Mouse (Mus musculus) kidney, embryonic 15.5 days (tissue): ENCODE measurements around the gene Ascl1. TPM values are rescaled to one million over a fixed set of nuclear protein-coding genes. Genes with fewer than 3 reads are reported as not detected.
A peak's percentile ranks its signal among the peaks of the same experiment; 100 is the strongest.

Experiments used
- ATAC-seq: fragments of 200-750 bp; cut with Nextera tagmentation; replicated peaks from 2 replicates; pipeline ENCODE4 v1.8.0; 2017; ENCODE audit warnings: moderate TSS enrichment; ENCODE audit not compliant: low FRiP score
- H3K27ac ChIP-seq: fragments of 300-500 bp; sonication (generic); 2 replicates; pipeline ENCODE4 v1.5.1; 2015; ENCODE audit warnings: mild to moderate bottlenecking, inconsistent platforms
- H3K27me3 ChIP-seq: fragments of 300-500 bp; sonication (generic); 2 replicates; pipeline ENCODE4 v1.6.1; 2015; ENCODE audit warnings: inconsistent platforms
- H3K36me3 ChIP-seq: fragments of 300-500 bp; sonication (generic); 2 replicates; pipeline ENCODE4 v1.6.1; 2015; ENCODE audit warnings: inconsistent platforms
- H3K4me1 ChIP-seq: fragments of 300-500 bp; sonication (generic); 2 replicates; pipeline ENCODE4 v1.6.1; 2015; ENCODE audit warnings: inconsistent platforms
- H3K4me2 ChIP-seq: fragments of 300-500 bp; sonication (generic); 2 replicates; pipeline ENCODE4 v1.6.1; 2015; ENCODE audit warnings: moderate library complexity, mild to moderate bottlenecking, inconsistent platforms
- H3K4me3 ChIP-seq: fragments of 300-500 bp; sonication (generic); replicated peaks from 2 replicates; pipeline ENCODE4 v1.5.1; 2015; ENCODE audit warnings: mild to moderate bottlenecking, inconsistent platforms
- H3K9ac ChIP-seq: fragments of 300-500 bp; sonication (generic); 2 replicates; pipeline ENCODE4 v1.6.1; 2015; ENCODE audit warnings: mild to moderate bottlenecking, inconsistent platforms
- H3K9me3 ChIP-seq: fragments of 300-500 bp; sonication (generic); replicated peaks from 2 replicates; pipeline ENCODE4 v1.6.1; 2016; ENCODE audit warnings: inconsistent platforms
- WGBS: fragments of 180-500 bp; shearing (Covaris S2); methylation state at CpG from one replicate; pipeline ENCODE4 v1.1.7; 2015; ENCODE audit warnings: mixed read lengths; 5-methylcytosine and 5-hydroxymethylcytosine counted together
- polyA plus RNA-seq: library from polyadenylated mRNA; unstranded; fragments of >200 nt; fragmentation: Nextera tagmentation; extraction: Ambion mirVana; gene quantifications from 2 replicates; pipeline ENCODE4 v1.2.1, GENCODE M21; 2015

Gene Ascl1
- polyA plus RNA-seq, 1 experiment from 2014 or later = 1.1 TPM

GRCm38 (mm10) chr10:87494596-87494995 is 1.1 kb upstream of the Ascl1 start:
- WGBS = under 1% methylated on average over 18 of the region's 18 CpGs
- no peak overlapping the region for H3K9ac ChIP-seq

GRCm38 (mm10) chr10:87494176-87494575 is 716 bp upstream of the Ascl1 start:
- H3K27ac ChIP-seq = no peak overlapping the region
- ATAC-seq = no peak
- WGBS = 2% methylated on average over 4 of the region's 4 CpGs
- peaks cover 95% of the 10 kb centered on the region for H3K27me3 ChIP-seq
- peak overlapping the region; percentile 99 for H3K4me2 ChIP-seq
- H3K9ac ChIP-seq = no peak overlapping the region
- peaks cover 5% of the 10 kb centered on the region; the same call in 1 of the 2 replicates for H3K9me3 ChIP-seq
- no peaks in the 10 kb centered on the region for H3K36me3 ChIP-seq
- peaks cover 36% of the 10 kb centered on the region for H3K4me1 ChIP-seq
- H3K4me3 ChIP-seq = peak overlapping the region; percentile 61

More at GRCm38 (mm10) chr10:87494596-87494995, 1.1 kb upstream of the Ascl1 start:
- Histone ChIP-seq H3K4me1 (peaks cover 33% of the 10 kb centered on the region), H3K4me2 (peak overlapping the region; percentile 99), H3K27me3 (peaks cover 93% of the 10 kb centered on the region), H3K9me3 (peaks cover 5% of the 10 kb centered on the region; the same call in 1 of the 2 replicates), H3K27ac (no peak overlapping the region), H3K36me3 (no peaks in the 10 kb centered on the region), H3K4me3 (peak overlapping the region; percentile 61)
- ATAC-seq = 0 out of 2 replicates have a peak, but pooled peaks have one; percentile 13

DNA sequence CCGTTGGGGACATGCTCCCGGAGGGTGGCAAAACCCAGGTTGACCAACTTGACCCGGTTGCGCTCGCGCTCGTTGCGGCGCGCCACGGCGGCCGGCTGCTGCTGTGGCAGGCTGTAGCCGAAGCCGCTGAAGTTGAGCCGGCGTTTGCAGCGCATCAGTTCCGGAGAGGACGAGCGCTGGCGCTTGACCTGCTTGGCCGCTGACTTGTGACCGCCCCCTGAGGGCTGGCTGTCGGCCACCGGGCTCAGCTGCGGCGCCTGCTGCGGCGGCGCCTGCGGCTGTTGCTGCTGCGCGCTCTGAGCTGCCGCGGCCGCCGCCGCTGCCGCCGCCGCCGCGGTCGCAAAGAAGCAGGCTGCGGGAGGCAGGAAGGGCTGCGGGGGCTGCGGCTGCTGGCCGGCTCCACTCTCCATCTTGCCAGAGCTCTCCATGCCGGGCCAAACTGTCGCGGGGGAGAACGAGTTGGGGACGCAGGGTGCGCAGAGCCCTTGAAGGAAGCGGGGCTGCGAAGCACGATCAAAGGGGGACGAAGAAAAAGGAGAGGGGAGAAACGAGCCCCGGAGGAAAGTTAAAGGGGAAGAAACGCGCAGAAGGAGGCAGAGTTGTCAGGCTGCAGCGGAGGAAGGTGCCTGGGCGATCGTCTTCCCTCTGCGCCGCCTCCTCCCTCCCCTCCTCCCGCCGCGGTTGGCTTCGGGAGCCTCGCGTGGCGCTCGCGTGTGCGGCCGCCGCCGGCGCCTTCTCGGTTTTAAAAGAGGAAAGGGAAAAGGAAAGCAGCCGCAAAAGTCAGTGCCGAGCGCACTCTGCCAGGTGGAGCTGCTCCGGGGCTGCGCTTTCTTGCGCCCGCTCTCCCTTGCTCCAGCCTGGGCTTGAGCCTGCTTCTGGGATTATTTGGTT is 554 bp downstream of the Ascl1 start:
- Histone ChIP-seq H3K4me3 (peak overlapping the region; percentile 61), H3K4me1 (peaks cover 44% of the 10 kb centered on the region), H3K36me3 (no peaks in the 10 kb centered on the region), H3K27me3 (peaks cover 95% of the 10 kb centered on the region), H3K9me3 (peaks cover 2% of the 10 kb centered on the region; the same call in 1 of the 2 replicates), H3K27ac (no peak overlapping the region), H3K4me2 (peak overlapping the region; percentile 99), H3K9ac (peak overlapping the region; percentile 38; the same call in 1 of the 2 replicates)
- ATAC-seq = peak; percentile 71
- WGBS = 1% methylated on average over 66 of the region's 90 CpGs

DNA sequence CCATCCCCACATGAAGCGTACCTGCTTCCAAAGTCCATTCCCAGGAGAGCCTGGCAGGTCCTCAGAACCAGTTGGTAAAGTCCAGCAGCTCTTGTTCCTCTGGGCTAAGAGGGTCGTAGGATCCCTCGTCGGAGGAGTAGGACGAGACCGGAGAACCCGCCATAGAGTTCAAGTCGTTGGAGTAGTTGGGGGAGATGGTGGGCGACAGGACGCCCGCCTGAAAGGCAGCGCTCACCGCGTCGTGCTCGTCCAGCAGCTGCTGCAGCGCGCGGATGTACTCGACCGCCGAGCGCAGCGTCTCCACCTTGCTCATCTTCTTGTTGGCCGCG is 1.2 kb downstream of the Ascl1 start:
- no peak for ATAC-seq

GRCm38 (mm10) chr10:87491485-87492040 is 1.9 kb downstream of the Ascl1 start:
- Histone ChIP-seq H3K9ac (no peak overlapping the region), H3K4me2 (peak overlapping the region; percentile 19; the same call in 1 of the 2 replicates), H3K4me3 (peak overlapping the region; percentile 61; the same call in 1 of the 2 replicates), H3K9me3 (no peaks in the 10 kb centered on the region), H3K4me1 (peaks cover 45% of the 10 kb centered on the region), H3K27me3 (peaks cover 97% of the 10 kb centered on the region), H3K27ac (no peak overlapping the region), H3K36me3 (no peaks in the 10 kb centered on the region)
- 1% methylated on average over 11 of the region's 11 CpGs for WGBS
- no peak for ATAC-seq

More for the DNA sequence above, 1.2 kb downstream of the Ascl1 start:
- Histone ChIP-seq H3K4me3 (peak overlapping the region; percentile 61), H3K27ac (no peak overlapping the region), H3K36me3 (no peaks in the 10 kb centered on the region), H3K4me2 (peak overlapping the region; percentile 99), H3K9ac (0 out of 2 replicates have a peak overlapping the region, but pooled peaks have one; percentile 38), H3K9me3 (no peaks in the 10 kb centered on the region), H3K27me3 (peaks cover 97% of the 10 kb centered on the region), H3K4me1 (peaks cover 44% of the 10 kb centered on the region)
- 1% methylated on average over 26 of the region's 26 CpGs for WGBS

GRCm38 (mm10) chr10:87490328-87490727 is 3.1 kb downstream of the Ascl1 start:
- H3K27me3 ChIP-seq = peaks cover 98% of the 10 kb centered on the region
- H3K4me3 ChIP-seq = no peak overlapping the region
- no peaks in the 10 kb centered on the region for H3K9me3 ChIP-seq
- H3K9ac ChIP-seq = no peak overlapping the region
- no peaks in the 10 kb centered on the region for H3K36me3 ChIP-seq
- no peak overlapping the region for H3K27ac ChIP-seq
- H3K4me2 ChIP-seq = no peak overlapping the region
- H3K4me1 ChIP-seq = peaks cover 58% of the 10 kb centered on the region
- ATAC-seq = no peak
- 3% methylated on average over 2 of the region's 2 CpGs for WGBS

GRCm38 (mm10) chr10:87489246-87490009 is 4.0 kb downstream of the Ascl1 start:
- Histone ChIP-seq H3K4me2 (no peak overlapping the region), H3K9ac (no peak overlapping the region), H3K9me3 (no peaks in the 10 kb centered on the region), H3K4me1 (peaks cover 55% of the 10 kb centered on the region), H3K27ac (no peak overlapping the region), H3K4me3 (no peak overlapping the region), H3K36me3 (no peaks in the 10 kb centered on the region), H3K27me3 (peaks cover 98% of the 10 kb centered on the region)
- WGBS = 3% methylated on average over 18 of the region's 18 CpGs
- ATAC-seq = no peak

DNA sequence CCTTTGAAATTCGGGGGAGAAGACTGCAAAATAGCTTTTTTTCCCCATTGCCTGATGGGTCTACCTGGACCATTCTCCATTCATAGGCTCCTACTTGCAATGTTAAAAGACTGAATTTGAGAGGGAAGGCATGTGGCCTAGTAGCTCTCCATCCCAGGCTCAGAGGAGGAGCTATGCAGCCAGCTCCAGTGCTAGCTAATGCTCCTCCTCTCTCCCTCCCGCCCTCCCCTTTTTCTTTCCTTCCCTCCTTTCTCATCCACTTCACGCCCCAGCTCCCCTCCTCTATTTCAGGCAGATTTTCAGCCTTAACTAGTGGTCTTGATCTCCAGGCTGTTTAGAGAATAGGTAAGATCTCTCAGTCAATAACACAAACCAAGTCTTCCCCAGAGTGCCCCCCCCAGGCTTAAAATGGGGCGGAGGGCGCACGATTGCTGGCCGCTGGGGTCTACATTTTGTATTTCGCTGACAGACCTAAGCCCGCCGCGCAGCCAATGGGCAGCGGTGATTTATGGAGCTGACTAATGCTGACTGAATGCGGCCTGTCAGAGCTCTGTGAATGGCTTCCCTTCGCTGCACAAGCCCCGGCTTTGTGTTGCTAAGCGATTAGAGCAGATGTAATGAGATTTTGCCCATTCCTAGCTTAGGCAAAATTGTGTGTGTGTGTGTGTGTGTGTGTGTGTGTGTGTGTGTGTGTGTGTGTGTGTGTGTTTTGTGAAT is 4.9 kb downstream of the Ascl1 start:
- H3K36me3 ChIP-seq = no peaks in the 10 kb centered on the region
- H3K9ac ChIP-seq = no peak overlapping the region
- H3K9me3 ChIP-seq = no peaks in the 10 kb centered on the region
- peaks cover 47% of the 10 kb centered on the region for H3K4me1 ChIP-seq
- peaks cover 93% of the 10 kb centered on the region for H3K27me3 ChIP-seq
- H3K27ac ChIP-seq = no peak overlapping the region
- H3K4me3 ChIP-seq = peak overlapping the region; percentile 12; the same call in 1 of the 2 replicates
- peak overlapping the region; percentile 46 for H3K4me2 ChIP-seq
- WGBS = under 1% methylated on average over 16 of the region's 16 CpGs
- peak; percentile 78 for ATAC-seq

DNA sequence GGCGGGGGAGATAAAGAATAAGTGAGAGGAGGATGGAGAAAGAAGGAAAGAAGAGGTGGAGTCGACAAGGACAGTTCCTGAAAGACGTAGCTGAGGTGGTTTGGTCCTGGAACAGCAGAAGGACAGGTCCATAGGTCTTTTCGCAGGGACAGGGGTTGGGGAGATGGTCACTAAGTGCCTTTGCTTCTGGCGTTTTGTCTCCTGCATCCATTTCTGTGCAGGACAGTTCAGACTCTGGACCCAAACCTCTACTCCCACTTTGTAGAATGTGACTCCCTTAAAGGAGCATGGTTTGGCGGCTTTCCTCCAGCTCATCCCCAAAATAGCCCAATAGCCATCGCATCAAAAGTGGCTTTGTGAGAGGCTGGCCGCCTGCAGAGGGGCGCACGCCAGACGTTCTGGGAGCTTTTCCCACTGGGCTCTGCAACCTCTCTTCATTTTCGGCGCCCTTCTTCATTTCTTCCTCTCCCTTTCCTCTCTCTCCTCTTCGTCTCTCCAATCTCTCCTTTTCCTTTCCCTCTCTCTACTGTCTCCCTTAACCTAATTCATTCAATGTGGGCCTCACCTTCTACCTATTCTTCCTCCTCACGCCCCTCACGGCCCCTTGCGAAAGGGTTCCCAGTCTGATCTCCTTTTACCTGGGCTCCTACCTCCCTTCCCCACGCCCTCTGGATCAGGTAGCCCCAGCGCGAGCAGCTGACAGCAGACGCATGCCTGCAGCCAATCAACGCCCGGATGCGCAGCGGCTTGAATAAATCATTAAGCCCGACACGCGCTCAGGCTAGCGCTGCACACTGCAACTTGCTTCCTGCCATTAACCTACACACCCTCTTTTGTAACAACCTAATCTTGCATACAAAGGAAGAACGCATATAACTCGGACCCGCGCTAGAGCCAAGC is 7.5 kb downstream of the Ascl1 start:
- under 1% methylated on average over 33 of the region's 33 CpGs for WGBS
- Histone ChIP-seq H3K4me1 (peaks cover 29% of the 10 kb centered on the region), H3K27me3 (peaks cover 91% of the 10 kb centered on the region), H3K9ac (no peak overlapping the region), H3K4me2 (peak overlapping the region; percentile 47), H3K27ac (no peak overlapping the region), H3K36me3 (no peaks in the 10 kb centered on the region), H3K9me3 (no peaks in the 10 kb centered on the region), H3K4me3 (peak overlapping the region; percentile 21)
- peak; percentile 83 for ATAC-seq

GRCm38 (mm10) chr10:87484831-87485720 is 8.4 kb downstream of the Ascl1 start:
- H3K4me2 ChIP-seq = peak overlapping the region; percentile 47; the same call in 1 of the 2 replicates
- no peaks in the 10 kb centered on the region for H3K9me3 ChIP-seq
- H3K27ac ChIP-seq = no peak overlapping the region
- H3K36me3 ChIP-seq = no peaks in the 10 kb centered on the region
- peaks cover 83% of the 10 kb centered on the region for H3K27me3 ChIP-seq
- no peak overlapping the region for H3K4me3 ChIP-seq
- H3K4me1 ChIP-seq = peaks cover 29% of the 10 kb centered on the region
- H3K9ac ChIP-seq = no peak overlapping the region
- ATAC-seq = no peak
- whole genome bisulfite sequencing = 4% methylated on average over 17 of the region's 17 CpGs
